Mouse (Mus musculus) C2C12 (cell line): ENCODE data around the gene Gucy2d.

Experiments used
- CEBPB ChIP-seq: IDR thresholded peaks from one replicate; pipeline ENCODE4 v1.6.1; 2011; ENCODE audit warnings: low read depth, mild to moderate bottlenecking, control low read depth, moderate library complexity
- CTCF ChIP-seq: IDR thresholded peaks from one replicate; pipeline ENCODE4 v1.5.1; 2011; ENCODE audit not compliant: control insufficient read depth, insufficient read depth, insufficient read length
- FOSL1 ChIP-seq: IDR thresholded peaks from one replicate; pipeline ENCODE4 v1.8.0; 2011; ENCODE audit warnings: mild to moderate bottlenecking, low read length; ENCODE audit not compliant: poor library complexity, insufficient read depth, severe bottlenecking
- MAX ChIP-seq: IDR thresholded peaks from one replicate; pipeline ENCODE4 v1.6.1; 2011; ENCODE audit warnings: mild to moderate bottlenecking, control low read depth
- MYOD1 ChIP-seq: IDR thresholded peaks from one replicate; pipeline ENCODE4 v1.6.1; 2011; ENCODE audit warnings: low read depth; ENCODE audit not compliant: control insufficient read depth, insufficient read length
- MYOG ChIP-seq: IDR thresholded peaks from one replicate; pipeline ENCODE4 v1.6.1; 2011; ENCODE audit not compliant: control insufficient read depth, insufficient read length; ENCODE audit errors: extremely low read depth
- USF1 ChIP-seq: IDR thresholded peaks from one replicate; pipeline ENCODE4 v1.6.1; 2011; ENCODE audit warnings: low read depth, mild to moderate bottlenecking, control low read depth, moderate library complexity

DNA sequence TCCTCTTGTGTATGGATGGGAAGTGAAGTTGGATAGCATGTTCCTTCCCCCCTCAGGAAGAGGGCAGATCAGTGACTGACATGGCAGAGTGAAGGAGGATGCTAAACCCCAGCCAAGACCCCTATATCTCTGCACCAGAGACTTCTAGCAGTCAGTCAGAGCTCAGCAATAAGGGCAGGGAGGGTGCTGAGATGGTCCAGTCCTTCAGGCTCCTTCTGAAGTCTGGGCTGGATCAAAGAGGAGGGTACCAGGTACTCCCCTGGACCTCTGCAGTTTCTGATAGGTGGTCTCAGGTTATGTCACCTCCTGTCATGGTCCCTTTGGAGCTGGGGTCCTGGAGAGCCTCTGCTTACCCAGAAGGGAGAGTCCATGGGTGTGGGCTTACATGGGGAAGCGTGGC lies 55.4 kb downstream of the Gucy2d start:
- TF ChIP-seq CTCF = no peak
- TF ChIP-seq USF1 = no peak
- TF ChIP-seq MYOG = no peak
- TF ChIP-seq MYOD1 = no peak
- TF ChIP-seq MAX = no peak
- no peak for TF ChIP-seq CEBPB
- TF ChIP-seq FOSL1 = no peak
